Mouse (Mus musculus) liver, embryonic 14.5 days (tissue): ENCODE results near the gene Notum.

Experiments
- CTCF ChIP-seq: IDR thresholded peaks from 2 replicates; pipeline ENCODE4 v1.5.1; 2016; ENCODE audit warnings: antibody characterized with exemption, low read depth, control low read depth
- EP300 ChIP-seq: IDR thresholded peaks from 2 replicates; pipeline ENCODE4 v1.6.1; 2016; ENCODE audit warnings: antibody characterized with exemption, low read depth

GRCm38 (mm10) chr11:120692471-120693011, 31.6 kb upstream of the Notum start:
- TF ChIP-seq CTCF (no peak), EP300 (no peak)
